Mouse (Mus musculus): ENCODE measurements around the gene Gm20604. TPM values are rescaled to one million over a fixed set of nuclear protein-coding genes. Genes with fewer than 3 reads are reported as not detected.

Gene Gm20604
- polyA plus RNA-seq, 1 experiment = 3.5 TPM

- Histone ChIP-seq H3K27ac (ENCODE audit: insufficient read depth, low read depth, low read length) (no peak overlapping the region), H3K4me3 (ENCODE audit: insufficient read depth, low read depth, low read length) (peak overlapping the region; percentile 96), H3K36me3 (ENCODE audit: control insufficient read depth, insufficient read depth, low read length) (no peaks in the 10 kb centered on the region; the same call in 1 of the 2 replicates), H3K4me1 (ENCODE audit: control insufficient read depth, insufficient read depth, low read length) (peaks cover 5% of the 10 kb centered on the region), H3K27me3 (replicated peaks; ENCODE audit: control insufficient read depth, insufficient read depth, low read length) (no peaks in the 10 kb centered on the region)
- 4% methylated on average over 5 of the region's 5 CpGs for whole genome bisulfite sequencing
- DNase-seq = peak; percentile 12
- TF ChIP-seq POLR2A (IDR thresholded peaks at IDR 0.05; ENCODE audit: low read depth, low read length) (no peak), CTCF (conservative IDR thresholded peaks at IDR 0.05; ENCODE audit: insufficient read depth, insufficient read length, low read depth, low read length) (no peak)
These were observed 464 bp upstream of the Gm20604 start for GRCm38 (mm10) chr12:102758936-102759335.

DNA sequence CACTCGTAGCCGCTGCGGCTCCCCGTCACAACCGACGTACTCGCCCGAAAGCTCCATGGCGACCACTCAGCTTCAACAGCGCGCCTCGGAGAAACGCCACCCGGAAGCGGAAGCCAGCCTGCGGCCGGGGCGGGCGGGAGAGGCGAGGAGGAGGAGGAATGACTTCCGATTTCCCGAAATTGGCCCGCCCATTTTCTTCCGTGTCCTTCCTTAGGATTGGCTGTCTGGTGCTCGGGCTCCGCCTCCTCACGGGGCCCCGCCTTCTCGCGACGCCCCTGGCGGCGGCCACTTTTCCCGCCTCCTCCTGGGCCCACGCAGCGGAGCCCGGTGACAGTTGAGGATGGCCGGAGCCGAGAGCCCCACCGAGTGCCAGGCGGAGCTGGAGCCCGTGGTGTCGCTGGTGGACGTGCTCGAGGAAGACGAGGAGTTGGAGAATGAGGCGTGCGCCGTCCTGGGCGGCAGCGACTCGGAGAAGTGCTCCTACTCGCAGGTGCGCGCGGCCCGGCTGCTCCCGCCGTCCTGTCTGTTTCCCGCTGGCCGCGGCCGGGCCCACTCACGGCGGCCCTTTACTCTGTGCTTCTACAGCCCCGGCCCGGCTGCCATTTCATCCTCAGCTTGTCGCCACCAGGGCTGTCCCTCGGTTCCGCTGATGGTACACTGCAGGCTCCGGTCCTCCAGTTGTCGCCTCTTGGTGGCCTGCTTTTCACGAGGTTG is 626 bp downstream of the Gm20604 start, which contains the start of the genes Gm28051, Gon7 and Ubr7:
Gene Gm28051, minus strand, starts transcription at position 77 of the 714 bp plus-strand sequence.
Gene Gon7, minus strand, starts transcription at position 115 of the 714 bp plus-strand sequence.
Gene Ubr7, plus strand, starts transcription at position 279 of the 714 bp plus-strand sequence.
- WGBS = under 1% methylated on average over 73 of the region's 73 CpGs

DNA sequence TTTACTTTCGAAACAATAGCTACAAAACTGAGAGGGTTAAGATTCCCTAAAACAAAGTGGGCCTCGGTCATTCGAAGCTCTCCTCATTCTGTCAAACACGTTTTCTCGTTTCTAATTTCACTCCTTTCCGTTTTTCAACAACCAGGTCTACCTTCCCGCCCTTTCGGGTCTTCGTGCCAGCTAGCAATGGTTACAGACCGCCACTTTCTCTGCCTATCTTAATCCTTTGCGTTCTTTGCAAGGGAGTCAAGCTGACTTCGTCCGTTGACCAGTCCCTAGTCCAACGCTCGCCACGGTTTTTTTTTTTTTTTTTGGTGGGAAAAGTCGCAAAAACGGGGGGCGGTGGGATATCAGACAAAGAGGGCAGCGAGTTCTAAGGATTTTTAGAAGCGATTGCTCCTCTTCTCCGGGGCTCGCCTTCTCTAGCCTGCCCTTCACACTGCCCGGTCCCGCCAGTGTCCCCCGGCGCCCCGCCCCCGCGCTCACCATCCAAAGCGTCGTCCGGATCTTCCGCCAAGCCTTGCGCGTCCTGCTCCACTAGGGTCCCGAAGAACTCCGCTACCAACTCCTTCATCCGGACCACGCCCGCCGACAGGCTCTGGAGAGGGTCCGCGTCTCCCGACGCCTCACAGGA is 1.3 kb downstream of the Gm20604 start:
- 1% methylated on average over 46 of the region's 46 CpGs for WGBS
- Histone ChIP-seq H3K36me3 (ENCODE audit: control insufficient read depth, insufficient read depth, low read length) (no peaks in the 10 kb centered on the region), H3K4me1 (ENCODE audit: control insufficient read depth, insufficient read depth, low read length) (peaks cover 5% of the 10 kb centered on the region), H3K4me3 (ENCODE audit: insufficient read depth, low read depth, low read length) (peak overlapping the region; percentile 76), H3K27ac (ENCODE audit: insufficient read depth, low read depth, low read length) (peak overlapping the region; percentile 64), H3K27me3 (replicated peaks; ENCODE audit: control insufficient read depth, insufficient read depth, low read length) (no peaks in the 10 kb centered on the region)
- TF ChIP-seq POLR2A (IDR thresholded peaks at IDR 0.05; ENCODE audit: low read depth, low read length) = no peak
- TF ChIP-seq CTCF (conservative IDR thresholded peaks at IDR 0.05; ENCODE audit: insufficient read depth, insufficient read length, low read depth, low read length) = no peak
- no peak for DNase-seq

More for the DNA sequence above, 626 bp downstream of the Gm20604 start, which contains the start of the genes Gm28051, Gon7 and Ubr7:
- Histone ChIP-seq H3K27me3 (replicated peaks; ENCODE audit: control insufficient read depth, insufficient read depth, low read length) (no peaks in the 10 kb centered on the region), H3K4me1 (ENCODE audit: control insufficient read depth, insufficient read depth, low read length) (peaks cover 5% of the 10 kb centered on the region), H3K36me3 (ENCODE audit: control insufficient read depth, insufficient read depth, low read length) (no peaks in the 10 kb centered on the region; the same call in 1 of the 2 replicates), H3K27ac (ENCODE audit: insufficient read depth, low read depth, low read length) (peak within 1 kb of the TSS; percentile 64), H3K4me3 (ENCODE audit: insufficient read depth, low read depth, low read length) (peak within 1 kb of the TSS; percentile 96)
- TF ChIP-seq CTCF (conservative IDR thresholded peaks at IDR 0.05; ENCODE audit: insufficient read depth, insufficient read length, low read depth, low read length) (peak; percentile 34; the same call in 1 of the 2 replicates), POLR2A (IDR thresholded peaks at IDR 0.05; ENCODE audit: low read depth, low read length) (no peak)
- peak; percentile 98 for DNase-seq

DNA sequence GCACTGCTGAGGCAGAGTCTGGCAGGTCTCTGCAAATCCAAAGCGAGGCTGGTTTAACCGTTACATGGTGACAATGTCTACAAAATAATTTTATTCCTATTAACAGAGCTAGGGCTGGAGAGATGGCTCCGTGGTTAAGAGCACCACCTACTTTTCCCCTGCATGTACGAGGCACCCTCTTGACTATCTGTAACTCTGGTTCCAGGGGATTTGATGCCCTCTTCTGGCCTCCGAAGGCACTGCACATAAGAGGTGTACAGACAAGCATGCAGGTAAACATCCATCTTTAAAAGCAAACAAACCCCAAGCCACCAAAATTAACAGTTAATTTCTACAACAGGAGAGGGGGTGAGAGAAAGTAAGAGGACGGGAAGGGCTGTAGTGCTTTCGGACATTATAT is 2.2 kb downstream of the Gm20604 start:
- no peak overlapping the region for H3K4me3 ChIP-seq (ENCODE audit: insufficient read depth, low read depth, low read length)
- H3K27ac ChIP-seq (ENCODE audit: insufficient read depth, low read depth, low read length) = no peak overlapping the region
- no peaks in the 10 kb centered on the region for H3K36me3 ChIP-seq (ENCODE audit: control insufficient read depth, insufficient read depth, low read length)
- WGBS = 79% methylated on average over 7 of the region's 7 CpGs
- TF ChIP-seq POLR2A (IDR thresholded peaks at IDR 0.05; ENCODE audit: low read depth, low read length) (no peak), CTCF (conservative IDR thresholded peaks at IDR 0.05; ENCODE audit: insufficient read depth, insufficient read length, low read depth, low read length) (peak; percentile 26; the same call in 1 of the 2 replicates)
- no peaks in the 10 kb centered on the region for H3K27me3 ChIP-seq (replicated peaks; ENCODE audit: control insufficient read depth, insufficient read depth, low read length)
- DNase-seq = no peak
- H3K4me1 ChIP-seq (ENCODE audit: control insufficient read depth, insufficient read depth, low read length) = peaks cover 5% of the 10 kb centered on the region

GRCm38 (mm10) chr12:102748256-102748655 is 10.2 kb downstream of the Gm20604 start:
- H3K4me3 ChIP-seq (ENCODE audit: insufficient read depth, low read depth, low read length) = no peak overlapping the region
- WGBS = 55% methylated on average over 3 of the region's 3 CpGs
- H3K36me3 ChIP-seq (ENCODE audit: control insufficient read depth, insufficient read depth, low read length) = no peaks in the 10 kb centered on the region
- H3K27me3 ChIP-seq (replicated peaks; ENCODE audit: control insufficient read depth, insufficient read depth, low read length) = no peaks in the 10 kb centered on the region
- H3K27ac ChIP-seq (ENCODE audit: insufficient read depth, low read depth, low read length) = no peak overlapping the region
- H3K4me1 ChIP-seq (ENCODE audit: control insufficient read depth, insufficient read depth, low read length) = peaks cover 6% of the 10 kb centered on the region
- no peak for TF ChIP-seq POLR2A (IDR thresholded peaks at IDR 0.05; ENCODE audit: low read depth, low read length)
- no peak for TF ChIP-seq CTCF (conservative IDR thresholded peaks at IDR 0.05; ENCODE audit: insufficient read depth, insufficient read length, low read depth, low read length)
- DNase-seq = no peak

DNA sequence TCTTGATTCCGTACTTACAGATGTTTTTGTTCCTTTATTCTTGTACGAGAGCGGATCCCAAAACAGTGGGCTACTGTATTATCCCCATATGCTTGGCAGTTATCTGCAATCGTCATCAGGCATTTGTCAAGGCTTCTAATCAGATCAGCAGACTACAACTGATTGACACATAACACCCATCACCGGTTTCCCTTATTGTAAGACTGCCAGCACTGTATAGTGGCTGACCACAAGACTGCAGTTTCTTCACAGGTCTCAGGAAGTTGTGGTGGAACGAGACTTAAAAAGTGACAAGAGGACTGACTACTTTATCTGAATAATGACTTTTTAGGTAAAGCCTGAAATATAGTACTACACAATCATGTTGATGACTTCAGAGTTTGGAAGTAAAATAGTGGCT is 13.6 kb downstream of the Gm20604 start:
- Histone ChIP-seq H3K27me3 (replicated peaks; ENCODE audit: control insufficient read depth, insufficient read depth, low read length) (no peaks in the 10 kb centered on the region), H3K4me3 (ENCODE audit: insufficient read depth, low read depth, low read length) (no peak overlapping the region), H3K4me1 (ENCODE audit: control insufficient read depth, insufficient read depth, low read length) (peaks cover 8% of the 10 kb centered on the region), H3K27ac (ENCODE audit: insufficient read depth, low read depth, low read length) (no peak overlapping the region; the same call in none of the 2 replicates), H3K36me3 (ENCODE audit: control insufficient read depth, insufficient read depth, low read length) (no peaks in the 10 kb centered on the region)
- TF ChIP-seq POLR2A (IDR thresholded peaks at IDR 0.05; ENCODE audit: low read depth, low read length) (no peak), CTCF (conservative IDR thresholded peaks at IDR 0.05; ENCODE audit: insufficient read depth, insufficient read length, low read depth, low read length) (no peak)
- 46% methylated on average over 6 of the region's 6 CpGs for WGBS
- DNase-seq = no peak

All from kidney, adult 2 months (tissue).